Mouse (Mus musculus) NIH3T3 (cell line): Measurements from ENCODE around the gene Gm21905.

ENCODE experiments used
- DNase-seq: peaks from one replicate; pipeline ENCODE4 v3.0.0-alpha.2; 2012; ENCODE audit warnings: low read depth

The Gm21905 gene

GRCm38 (mm10) chr5:67946321-67946720 is at the start of gene Gm21905:
Gene Gm21905 (minus strand): TSS chr5:67946421.
- DNase-seq: no peak

GRCm38 (mm10) chr5:67990426-67990825 is 44.2 kb upstream of the Gm21905 start:
- no peak for DNase-seq

GRCm38 (mm10) chr5:67981946-67982526 is 35.8 kb upstream of the Gm21905 start:
- no peak for DNase-seq

GRCm38 (mm10) chr5:67969536-67969935 is 23.3 kb upstream of the Gm21905 start:
- no peak for DNase-seq

GRCm38 (mm10) chr5:67961708-67962629 is 15.7 kb upstream of the Gm21905 start:
- no peak for DNase-seq

- no peak for DNase-seq
Observed at GRCm38 (mm10) chr5:67955486-67955885, 9.3 kb upstream of the Gm21905 start.

GRCm38 (mm10) chr5:67954097-67954496 is 7.9 kb upstream of the Gm21905 start:
- DNase-seq: no peak

- no peak for DNase-seq
Observed at GRCm38 (mm10) chr5:67948074-67948473, 1.9 kb upstream of the Gm21905 start.

- no peak for DNase-seq
Observed at GRCm38 (mm10) chr5:67947006-67947405, 785 bp upstream of the Gm21905 start.

GRCm38 (mm10) chr5:67944074-67944785 is 2.0 kb downstream of the Gm21905 start:
- DNase-seq: no peak

GRCm38 (mm10) chr5:67943199-67943598 is 3.0 kb downstream of the Gm21905 start:
- DNase-seq: no peak

- DNase-seq: no peak
Observed at GRCm38 (mm10) chr5:67941369-67941768, 4.9 kb downstream of the Gm21905 start, which contains the start of gene Gm5108. Gene Gm5108 (plus strand): TSS chr5:67941669.

- DNase-seq: no peak
Observed at GRCm38 (mm10) chr5:67931623-67932022, 14.6 kb downstream of the Gm21905 start.

GRCm38 (mm10) chr5:67930584-67930983 is 15.6 kb downstream of the Gm21905 start:
- DNase-seq: no peak

GRCm38 (mm10) chr5:67904555-67904954 is 41.7 kb downstream of the Gm21905 start:
- DNase-seq: no peak

- DNase-seq: no peak
Observed at GRCm38 (mm10) chr5:67898921-67899320, 47.3 kb downstream of the Gm21905 start.

- DNase-seq: no peak
Observed at GRCm38 (mm10) chr5:67884422-67885210, 61.6 kb downstream of the Gm21905 start.

- no peak for DNase-seq
Observed at GRCm38 (mm10) chr5:67883564-67884171, 62.6 kb downstream of the Gm21905 start.
